In the genomic region with DNA sequence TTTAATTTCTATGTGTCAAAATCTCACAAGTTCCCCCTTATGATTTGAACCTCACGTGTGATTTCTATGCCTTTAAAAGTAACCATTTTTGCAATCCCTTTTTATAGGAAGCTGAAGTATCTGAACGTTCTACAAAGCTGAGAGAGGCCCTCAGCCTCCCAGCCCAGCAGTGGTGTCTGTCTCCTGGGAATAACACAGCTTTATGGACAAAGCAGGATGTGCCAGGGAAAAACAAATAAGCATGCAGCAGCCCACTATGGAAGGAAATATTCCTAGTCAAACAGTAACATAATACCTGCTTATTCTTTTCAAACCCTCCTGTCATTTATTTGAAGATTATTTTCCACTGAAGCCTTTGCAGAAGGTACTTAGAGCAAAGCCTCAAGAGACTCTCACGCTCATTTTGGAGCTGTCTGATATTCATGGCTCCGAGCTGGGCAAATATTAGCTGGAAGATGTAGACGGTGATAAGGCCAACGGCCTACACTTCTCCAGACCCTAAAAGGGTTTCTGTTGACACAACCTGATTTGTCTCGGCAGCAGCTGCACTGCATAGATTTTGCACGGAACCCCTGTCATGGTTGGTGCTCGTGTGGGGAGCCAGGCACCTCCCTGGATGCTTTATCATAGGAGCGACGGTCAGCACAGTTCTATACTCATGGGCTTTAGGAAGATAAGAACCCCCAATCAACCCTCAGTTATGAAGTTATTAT, we compare ENCODE assay signal across 9 mouse cellular contexts. TPM values are rescaled to one million over a fixed set of nuclear protein-coding genes. Genes with fewer than 3 reads are reported as not detected.
A peak's percentile ranks its signal among the peaks of the same experiment; 100 is the strongest.
DNase-seq lines count a peak whose midpoint lies in the region; ATAC-seq lines count a peak whose summit lies in the region.
"Had no signal": no experiment of that assay in that cellular context is flagged by ENCODE, and none has a peak within 500 bp of the region (broad histone marks: within the 10 kb centered on the region; RNA-seq: fewer than 3 reads in every experiment).

No protein-coding gene starts in this region.

- H3K36me3 ChIP-seq in kidney, embryonic 15.5 days, result no peaks in the 10 kb centered on the region
- no peaks in the 10 kb centered on the region for H3K36me3 ChIP-seq in embryonic facial prominence, embryonic 13.5 days
- H3K36me3 ChIP-seq in limb, embryonic 13.5 days, result no peaks in the 10 kb centered on the region
- no peaks in the 10 kb centered on the region for H3K36me3 ChIP-seq in midbrain, embryonic 15.5 days (replicated peaks)

- no peaks in the 10 kb centered on the region for H3K27me3 ChIP-seq in kidney, embryonic 15.5 days
- no peaks in the 10 kb centered on the region for H3K27me3 ChIP-seq in embryonic facial prominence, embryonic 13.5 days
- no peaks in the 10 kb centered on the region for H3K27me3 ChIP-seq in limb, embryonic 13.5 days
- no peaks in the 10 kb centered on the region for H3K27me3 ChIP-seq in midbrain, embryonic 15.5 days (replicated peaks)
- H3K27me3 ChIP-seq: Patski had no signal

- no peak for DNase-seq in kidney, postnatal 4 days
- no peak for DNase-seq in layer of hippocampus, postnatal 14 days (ENCODE audit: low spot score in 2 of 2)
- no peak for DNase-seq in cerebellum, postnatal 10 days

- ATAC-seq in kidney, embryonic 15.5 days (replicated peaks; ENCODE audit: low FRiP score), result peak; percentile 62
- no peak for ATAC-seq in embryonic facial prominence, embryonic 13.5 days (ENCODE audit: insufficient number of reproducible peaks, insufficient read depth, low FRiP score, low TSS enrichment, low read depth)
- ATAC-seq in limb, embryonic 13.5 days (ENCODE audit: low FRiP score, low read depth), result no peak
- ATAC-seq in midbrain, embryonic 15.5 days (replicated peaks), result peak; percentile 51
- ATAC-seq: Patski had no signal

- H3K27ac ChIP-seq in kidney, embryonic 15.5 days, result peak overlapping the region; percentile 32; the same call in 1 of the 2 replicates
- H3K27ac ChIP-seq in embryonic facial prominence, embryonic 13.5 days, result peak overlapping the region; percentile 77
- peak overlapping the region; percentile 12; the same call in 1 of the 2 replicates for H3K27ac ChIP-seq in limb, embryonic 13.5 days
- peak overlapping the region; percentile 52 for H3K27ac ChIP-seq in midbrain, embryonic 15.5 days
- H3K27ac ChIP-seq: left cerebral cortex, adult 2 months had no signal

- 26% methylated on average over 11 of the region's 11 CpGs for WGBS in kidney, embryonic 15.5 days
- 31% methylated on average over 11 of the region's 11 CpGs for WGBS in embryonic facial prominence, embryonic 13.5 days
- WGBS in limb, embryonic 13.5 days, result 47% methylated on average over 11 of the region's 11 CpGs
- WGBS in midbrain, embryonic 15.5 days, result 33% methylated on average over 11 of the region's 11 CpGs

- H3K9ac ChIP-seq in kidney, embryonic 15.5 days, result no peak overlapping the region
- H3K9ac ChIP-seq in embryonic facial prominence, embryonic 13.5 days, result no peak overlapping the region
- no peak overlapping the region for H3K9ac ChIP-seq in limb, embryonic 13.5 days
- no peak overlapping the region for H3K9ac ChIP-seq in midbrain, embryonic 15.5 days

- H3K9me3 ChIP-seq in kidney, embryonic 15.5 days (replicated peaks), result no peaks in the 10 kb centered on the region
- no peaks in the 10 kb centered on the region for H3K9me3 ChIP-seq in embryonic facial prominence, embryonic 13.5 days
- H3K9me3 ChIP-seq in limb, embryonic 13.5 days, result no peaks in the 10 kb centered on the region
- H3K9me3 ChIP-seq in midbrain, embryonic 15.5 days, result no peaks in the 10 kb centered on the region

- peaks cover 28% of the 10 kb centered on the region for H3K4me1 ChIP-seq in kidney, embryonic 15.5 days
- H3K4me1 ChIP-seq in embryonic facial prominence, embryonic 13.5 days, result peaks cover 42% of the 10 kb centered on the region
- H3K4me1 ChIP-seq in limb, embryonic 13.5 days, result peaks cover 46% of the 10 kb centered on the region
- peaks cover 17% of the 10 kb centered on the region for H3K4me1 ChIP-seq in midbrain, embryonic 15.5 days

- H3K4me2 ChIP-seq in kidney, embryonic 15.5 days, result no peak overlapping the region
- H3K4me2 ChIP-seq in embryonic facial prominence, embryonic 13.5 days, result no peak overlapping the region; the same call in 1 of the 2 replicates
- no peak overlapping the region for H3K4me2 ChIP-seq in limb, embryonic 13.5 days (replicated peaks)
- no peak overlapping the region for H3K4me2 ChIP-seq in midbrain, embryonic 15.5 days

- H3K4me3 ChIP-seq in kidney, embryonic 15.5 days (replicated peaks), result no peak overlapping the region
- no peak overlapping the region for H3K4me3 ChIP-seq in embryonic facial prominence, embryonic 13.5 days
- no peak overlapping the region for H3K4me3 ChIP-seq in limb, embryonic 13.5 days
- H3K4me3 ChIP-seq in midbrain, embryonic 15.5 days, result no peak overlapping the region
- H3K4me3 ChIP-seq: left cerebral cortex, adult 2 months had no signal

RNA-seq across cellular contexts. Expression of gene Ddc, which starts 13.3 kb away (rescaled TPM):
- polyA plus RNA-seq in kidney, embryonic 15.5 days (2015; fragmentation: Nextera tagmentation; extraction: Ambion mirVana), result 14.3 and 15.4 TPM in 2 replicates
- 5.3 and 5.8 TPM in 2 replicates for polyA plus RNA-seq in embryonic facial prominence, embryonic 13.5 days (2015; fragmentation: Nextera tagmentation; extraction: Ambion mirVana)
- polyA plus RNA-seq in limb, embryonic 13.5 days (2015; fragmentation: Nextera tagmentation; extraction: Ambion mirVana), result 16.8 and 18.4 TPM in 2 replicates
- 20.4 and 21.1 TPM in 2 replicates for polyA plus RNA-seq in midbrain, embryonic 15.5 days (2015; fragmentation: Nextera tagmentation; extraction: Ambion mirVana)
- 10 to 100 TPM; 11.9 to 15.0 TPM for total RNA-seq in layer of hippocampus, postnatal 14 days (2021)

Comparison
In these comparisons a context has a peak if more than half of its experiments do, and no peak if none do; other contexts are left out.
1. ATAC-seq: peak in kidney, embryonic 15.5 days (single experiment) and midbrain, embryonic 15.5 days (single experiment); none in embryonic facial prominence, embryonic 13.5 days (single experiment) and limb, embryonic 13.5 days (single experiment).
2. H3K27ac ChIP-seq: peak in every context shown above with its lines; median percentile 77 in embryonic facial prominence, embryonic 13.5 days; 52 in midbrain, embryonic 15.5 days; 32 in kidney, embryonic 15.5 days; 12 in limb, embryonic 13.5 days.